Mouse (Mus musculus): Measurements from ENCODE around the gene Klrc3. TPM values are rescaled to one million over a fixed set of nuclear protein-coding genes. Genes with fewer than 3 reads are reported as not detected.

Gene Klrc3
- polyA plus RNA-seq (2015; fragmentation: Illumina TruSeq; extraction: RNeasy Lipid Tissue Mini Kit (QIAGEN cat#74804); ENCODE audit: low read depth, low replicate concordance): not detected

DNA sequence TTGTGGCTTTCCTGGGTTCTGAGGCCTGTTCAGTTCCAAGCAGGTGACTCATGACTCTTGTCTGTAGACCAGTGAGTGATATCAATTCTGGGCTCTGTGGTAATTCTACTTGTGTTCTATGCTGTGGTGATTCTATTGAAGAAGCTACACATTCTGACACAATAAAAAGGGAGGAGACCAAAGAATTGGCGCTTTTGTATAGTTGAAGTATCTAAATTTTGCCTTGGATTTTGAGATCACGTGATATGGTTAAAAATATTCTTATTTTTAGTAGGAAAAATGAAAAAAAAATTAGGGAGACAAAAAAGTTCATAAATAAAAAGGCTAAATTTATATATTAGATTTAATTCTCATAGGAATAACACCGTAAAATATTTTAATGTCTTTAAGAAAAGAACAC lies at the start of gene Klrc3:
Gene Klrc3 (minus strand): TSS at position 101 of the 400 bp plus-strand sequence.

DNA sequence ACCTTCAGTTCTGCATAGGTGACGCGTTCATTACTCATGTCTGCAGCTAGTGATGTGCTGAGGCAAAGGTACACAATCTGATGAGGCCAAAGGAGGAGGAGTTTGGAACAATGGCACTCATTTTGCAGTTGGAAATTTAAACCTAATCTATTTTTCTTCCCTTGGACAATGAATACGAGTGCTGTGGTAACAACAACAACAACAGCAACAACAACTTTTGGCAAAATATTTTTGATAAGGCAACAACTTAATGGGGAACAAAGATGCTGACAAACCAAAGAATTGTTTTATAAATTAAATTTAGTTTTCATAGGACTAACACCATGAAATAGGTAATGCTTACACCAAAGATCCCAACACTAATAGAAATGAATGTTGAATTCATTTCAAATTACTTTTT lies 35.7 kb upstream of the Klrc3 start, which contains the start of gene Klrc1:
Gene Klrc1 (minus strand): TSS at position 101 of the 400 bp plus-strand sequence.

DNA sequence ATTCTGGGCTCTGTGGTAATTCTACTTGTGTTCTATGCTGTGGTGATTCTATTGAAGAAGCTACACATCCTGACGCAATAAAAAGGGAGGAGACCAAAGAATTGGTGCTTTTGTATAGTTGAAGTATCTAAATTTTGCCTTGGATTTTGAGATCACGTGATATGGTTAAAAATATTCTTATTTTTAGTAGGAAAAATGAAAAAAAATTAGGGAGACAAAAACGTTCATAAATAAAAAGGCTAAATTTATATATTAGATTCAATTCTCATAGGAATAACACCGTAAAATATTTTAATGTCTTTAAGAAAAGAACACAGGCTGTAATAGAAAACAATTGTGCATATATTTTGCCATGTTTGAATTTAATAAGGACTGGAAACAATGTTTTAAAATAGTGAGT lies 17.5 kb upstream of the Klrc3 start, which contains the start of gene Klrc2:
Gene Klrc2 (minus strand): TSS at position 101 of the 400 bp plus-strand sequence.

DNA sequence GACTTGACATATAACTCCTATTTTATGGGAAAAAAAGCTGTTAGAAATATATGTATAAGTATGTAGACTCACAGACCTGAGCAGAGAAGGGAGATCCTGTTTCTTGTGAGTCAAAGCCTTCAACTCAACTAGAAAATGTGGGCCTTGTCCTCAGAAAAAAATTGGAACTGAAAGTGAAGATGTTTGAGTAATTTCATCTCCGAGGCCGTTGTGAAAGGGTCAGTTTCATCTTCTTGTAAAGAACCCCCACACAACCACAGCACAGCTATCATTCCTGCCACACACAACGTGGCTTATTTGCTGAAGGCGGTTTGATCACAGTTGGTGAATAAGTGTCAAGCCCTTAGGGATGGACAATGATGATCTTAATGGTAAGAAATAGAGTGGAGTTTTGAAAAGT lies 19.4 kb downstream of the Klrc3 start, which contains the start of gene Klrk1:
Gene Klrk1 (minus strand): TSS at position 130 of the 400 bp plus-strand sequence.

DNA sequence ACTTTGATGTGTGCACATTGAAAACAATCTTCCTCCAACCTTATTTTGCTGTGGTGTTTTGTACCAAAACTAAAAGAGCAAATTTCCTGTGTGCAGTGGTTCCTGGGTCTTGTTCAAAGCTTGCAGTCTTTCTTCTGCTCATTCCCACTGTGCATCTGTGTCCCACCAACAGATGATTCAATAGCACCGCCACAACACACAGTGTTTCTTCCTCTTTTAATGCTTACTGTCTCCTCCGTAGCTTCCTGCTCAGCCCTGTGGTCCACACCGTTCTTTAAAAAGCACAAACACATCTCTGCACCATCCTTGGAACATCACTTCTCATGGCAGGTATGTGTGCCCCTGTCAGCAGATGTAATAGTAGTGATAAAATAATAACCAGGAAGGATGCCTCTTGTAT lies 51.6 kb downstream of the Klrc3 start, which contains the start of gene Klrd1:
Gene Klrd1 (plus strand): TSS at position 275 of the 400 bp plus-strand sequence.

Other genes starting within 250 kb of the Klrc3 start
- not detected for gene Clec1b, start 246.0 kb downstream of the Klrc3 start, polyA plus RNA-seq (2015; fragmentation: Illumina TruSeq; extraction: RNeasy Lipid Tissue Mini Kit (QIAGEN cat#74804); ENCODE audit: low read depth, low replicate concordance)
- gene Clec9a, start 234.5 kb downstream of the Klrc3 start, polyA plus RNA-seq (2015; fragmentation: Illumina TruSeq; extraction: RNeasy Lipid Tissue Mini Kit (QIAGEN cat#74804); ENCODE audit: low read depth, low replicate concordance): not detected
- 0.91 TPM for gene Clec1a, start 191.3 kb downstream of the Klrc3 start, polyA plus RNA-seq (2015; fragmentation: Illumina TruSeq; extraction: RNeasy Lipid Tissue Mini Kit (QIAGEN cat#74804); ENCODE audit: low read depth, low replicate concordance)
- gene Olr1, start 136.2 kb downstream of the Klrc3 start, polyA plus RNA-seq (2015; fragmentation: Illumina TruSeq; extraction: RNeasy Lipid Tissue Mini Kit (QIAGEN cat#74804); ENCODE audit: low read depth, low replicate concordance): not detected
- gene Tmem52b, start 130.8 kb downstream of the Klrc3 start, polyA plus RNA-seq (2015; fragmentation: Illumina TruSeq; extraction: RNeasy Lipid Tissue Mini Kit (QIAGEN cat#74804); ENCODE audit: low read depth, low replicate concordance): not detected
- gene Gabarapl1, start 110.2 kb downstream of the Klrc3 start, polyA plus RNA-seq (2015; fragmentation: Illumina TruSeq; extraction: RNeasy Lipid Tissue Mini Kit (QIAGEN cat#74804); ENCODE audit: low read depth, low replicate concordance): 958 TPM
- gene Klre1, start 65.4 kb downstream of the Klrc3 start, polyA plus RNA-seq (2015; fragmentation: Illumina TruSeq; extraction: RNeasy Lipid Tissue Mini Kit (QIAGEN cat#74804); ENCODE audit: low read depth, low replicate concordance): not detected
- gene Klrd1, start 51.6 kb downstream of the Klrc3 start, polyA plus RNA-seq (2015; fragmentation: Illumina TruSeq; extraction: RNeasy Lipid Tissue Mini Kit (QIAGEN cat#74804); ENCODE audit: low read depth, low replicate concordance): not detected
- gene Klrk1, start 19.5 kb downstream of the Klrc3 start, polyA plus RNA-seq (2015; fragmentation: Illumina TruSeq; extraction: RNeasy Lipid Tissue Mini Kit (QIAGEN cat#74804); ENCODE audit: low read depth, low replicate concordance): not detected
- not detected for gene Klrc2, start 17.4 kb upstream of the Klrc3 start, polyA plus RNA-seq (2015; fragmentation: Illumina TruSeq; extraction: RNeasy Lipid Tissue Mini Kit (QIAGEN cat#74804); ENCODE audit: low read depth, low replicate concordance)
- not detected for gene Klrc1, start 35.6 kb upstream of the Klrc3 start, polyA plus RNA-seq (2015; fragmentation: Illumina TruSeq; extraction: RNeasy Lipid Tissue Mini Kit (QIAGEN cat#74804); ENCODE audit: low read depth, low replicate concordance)
- gene Klri1, start 73.8 kb upstream of the Klrc3 start, polyA plus RNA-seq (2015; fragmentation: Illumina TruSeq; extraction: RNeasy Lipid Tissue Mini Kit (QIAGEN cat#74804); ENCODE audit: low read depth, low replicate concordance): not detected
- not detected for gene Klri2, start 97.1 kb upstream of the Klrc3 start, polyA plus RNA-seq (2015; fragmentation: Illumina TruSeq; extraction: RNeasy Lipid Tissue Mini Kit (QIAGEN cat#74804); ENCODE audit: low read depth, low replicate concordance)
- gene Gm156, start 140.9 kb upstream of the Klrc3 start, polyA plus RNA-seq (2015; fragmentation: Illumina TruSeq; extraction: RNeasy Lipid Tissue Mini Kit (QIAGEN cat#74804); ENCODE audit: low read depth, low replicate concordance): not detected
- not detected for gene Gm17631, start 219.3 kb upstream of the Klrc3 start, polyA plus RNA-seq (2015; fragmentation: Illumina TruSeq; extraction: RNeasy Lipid Tissue Mini Kit (QIAGEN cat#74804); ENCODE audit: low read depth, low replicate concordance)
- not detected for gene Klra17, start 233.3 kb upstream of the Klrc3 start, polyA plus RNA-seq (2015; fragmentation: Illumina TruSeq; extraction: RNeasy Lipid Tissue Mini Kit (QIAGEN cat#74804); ENCODE audit: low read depth, low replicate concordance)